Mouse (Mus musculus): ENCODE results near the gene Polr1d.

DNA sequence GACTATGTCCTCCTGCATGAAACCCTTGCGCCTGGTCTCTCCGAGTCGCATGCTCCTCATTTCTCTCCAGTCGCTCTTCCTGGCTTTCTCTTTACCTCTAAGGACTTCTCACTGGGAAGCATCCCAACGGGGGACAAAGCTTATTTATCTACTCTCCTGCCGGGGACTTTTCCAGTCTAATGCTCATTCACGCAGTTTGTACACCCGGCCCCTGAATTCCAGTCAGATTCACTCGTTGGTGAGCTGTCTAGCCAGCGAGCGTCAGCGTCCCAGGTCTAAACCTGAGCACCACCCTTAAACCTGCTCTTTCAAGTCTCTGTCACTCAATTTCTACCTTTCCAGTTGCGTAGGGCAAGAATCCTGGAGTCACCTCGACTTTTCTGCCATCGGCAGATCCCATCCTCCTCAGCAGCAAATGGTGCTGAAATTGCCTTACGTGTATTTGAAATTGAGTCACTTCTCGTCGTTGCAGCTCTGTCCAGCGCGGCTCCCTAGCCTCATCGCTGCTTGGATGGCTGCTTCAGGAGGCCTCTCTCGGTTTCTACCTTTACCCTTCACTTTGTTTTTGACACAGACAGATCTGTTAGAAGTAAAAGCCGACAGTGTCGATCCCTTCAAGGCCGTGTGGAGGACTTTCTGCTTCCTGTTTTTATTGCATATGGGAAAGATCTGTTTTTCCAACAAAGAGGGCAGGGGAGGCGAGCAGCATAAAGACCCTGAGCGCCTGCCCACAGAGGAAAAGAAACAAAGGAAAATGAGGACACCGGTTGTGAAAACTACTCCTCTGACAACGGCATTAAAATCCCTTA lies 25.1 kb upstream of the Polr1d start:
- TF ChIP-seq POLR2A (IDR thresholded peaks at IDR 0.05; ENCODE audit: low read depth, low read length) (no peak), CTCF (IDR thresholded peaks at IDR 0.05; ENCODE audit: extremely low read depth, insufficient read length, insufficient replicate concordance, low read depth, low read length) (no peak)
